Mouse (Mus musculus): ENCODE measurements around the gene Vasp.

DNA sequence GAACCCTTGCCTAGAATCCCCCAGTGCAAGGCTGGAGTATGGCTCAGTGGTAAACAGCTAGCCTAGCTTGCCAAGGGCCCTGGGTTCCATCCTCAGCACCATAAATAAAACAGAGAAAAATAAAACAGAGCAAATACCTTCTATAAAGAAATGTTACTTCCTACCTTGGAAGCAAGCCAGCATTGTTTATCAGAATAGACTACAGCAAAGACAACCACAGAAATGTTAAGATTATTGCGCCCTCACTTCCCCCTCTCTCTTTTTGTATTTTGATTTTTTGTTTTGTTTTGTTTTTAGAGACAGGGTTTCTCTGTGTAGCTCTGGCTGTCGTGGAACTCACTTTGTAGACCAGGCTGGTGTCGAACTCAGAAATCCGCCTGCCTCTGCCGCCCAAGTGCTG is 26.2 kb upstream of the Vasp start:
- TF ChIP-seq FOSL1 (IDR thresholded peaks at IDR 0.05; ENCODE audit: insufficient read depth, low read length, poor library complexity, severe bottlenecking) (no peak), CTCF (IDR thresholded peaks at IDR 0.05; ENCODE audit: control insufficient read depth, insufficient read depth, insufficient read length) (no peak), USF1 (IDR thresholded peaks at IDR 0.05; ENCODE audit: low read depth) (no peak), MYOD1 (IDR thresholded peaks at IDR 0.05; ENCODE audit: control insufficient read depth, insufficient read length, low read depth) (no peak)

Measured in C2C12 (cell line).